Mouse (Mus musculus): ENCODE results near the gene Entpd1. TPM values are rescaled to one million over a fixed set of nuclear protein-coding genes. Genes with fewer than 3 reads are reported as not detected.

Gene Entpd1
- total RNA-seq, 2 experiments from 2014 or later: 36.3 to 49.7 TPM

DNA sequence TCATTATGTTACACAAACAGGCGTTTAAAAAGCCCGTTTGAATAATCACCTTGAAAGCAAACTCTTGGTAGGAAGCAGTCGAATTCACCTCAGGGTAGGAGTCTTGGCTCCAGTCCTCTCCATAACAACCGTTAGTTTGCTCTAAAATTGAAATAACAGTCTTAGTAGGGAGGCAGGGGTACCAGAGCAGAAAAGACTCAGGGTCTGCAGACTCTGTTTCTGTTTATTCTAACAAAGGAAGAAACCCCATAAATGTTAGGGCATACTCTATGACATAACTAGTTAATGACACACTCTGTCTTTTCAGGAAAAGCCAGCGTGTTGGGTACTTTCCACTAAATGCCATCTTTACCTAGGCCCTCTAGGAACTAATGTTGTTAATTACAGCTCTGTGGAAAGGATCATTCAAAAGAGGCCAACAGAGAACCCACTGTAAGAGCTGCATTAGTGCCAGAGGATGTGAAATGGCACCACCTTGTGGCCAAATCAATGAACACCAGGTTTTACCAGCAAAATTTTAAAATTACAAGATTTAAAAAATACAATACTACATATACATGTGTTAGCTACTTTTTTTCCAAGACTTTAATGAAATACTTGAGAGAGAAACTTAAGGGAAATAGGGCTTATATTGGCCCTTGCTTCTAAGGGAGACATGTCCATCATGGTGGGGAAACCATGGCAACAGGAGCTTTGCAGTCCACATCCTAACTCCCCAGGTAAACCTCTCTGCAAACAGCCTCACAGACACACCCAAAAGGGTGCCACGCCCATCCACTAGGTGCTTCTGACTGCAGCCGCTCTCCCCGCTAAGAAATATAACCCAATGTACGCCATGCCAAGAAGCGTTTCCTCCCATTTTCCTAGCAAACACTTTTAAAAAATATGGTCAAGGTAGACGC is 110.2 kb downstream of the Entpd1 start:
- DNase-seq (ENCODE audit: low spot score in 2 of 2): peak; percentile 21 to 45

DNA sequence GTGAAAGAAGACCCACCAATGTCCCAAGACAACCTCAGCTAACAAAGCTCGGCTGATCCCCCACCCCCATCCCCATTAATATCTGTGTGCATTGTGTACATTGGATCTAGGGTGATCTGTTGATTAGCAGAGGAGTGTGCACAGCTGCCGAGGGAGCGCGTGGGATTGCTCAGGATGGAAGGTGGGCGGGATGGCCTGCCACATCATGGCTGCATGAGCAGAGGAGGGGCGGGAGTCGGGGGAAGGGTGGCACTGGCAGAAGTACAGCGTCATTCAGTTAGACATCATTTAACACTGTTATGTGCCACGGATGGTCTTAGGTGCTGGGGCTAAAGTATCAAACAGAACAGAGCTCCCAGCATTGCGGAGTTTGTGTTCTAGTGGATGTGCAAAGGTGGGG is 111.3 kb downstream of the Entpd1 start:
- DNase-seq (ENCODE audit: low spot score in 2 of 2): no peak

- no peak for DNase-seq (ENCODE audit: low spot score in 2 of 2)
Measured at GRCm38 (mm10) chr19:40726148-40726547, 114.0 kb downstream of the Entpd1 start.

DNA sequence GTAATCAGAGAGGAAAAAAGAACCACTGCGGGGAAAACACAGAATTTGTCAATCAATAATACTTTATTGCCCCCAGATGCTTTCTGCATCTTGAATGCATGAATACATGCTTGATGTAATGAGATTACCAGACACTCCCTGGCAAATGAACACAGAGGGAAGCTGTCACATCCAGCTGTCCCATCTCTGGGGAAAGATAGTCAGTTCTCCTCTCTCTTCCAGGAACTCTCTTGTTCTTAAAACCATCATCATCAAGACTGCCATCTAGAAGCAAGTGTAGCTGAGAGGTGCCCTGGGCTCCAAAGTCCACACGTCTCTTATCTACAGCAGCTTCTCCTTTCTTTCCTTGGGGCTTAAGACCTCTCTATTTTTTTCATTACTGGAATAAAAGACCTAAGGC is 114.4 kb downstream of the Entpd1 start:
- DNase-seq (ENCODE audit: low spot score in 2 of 2): no peak

DNA sequence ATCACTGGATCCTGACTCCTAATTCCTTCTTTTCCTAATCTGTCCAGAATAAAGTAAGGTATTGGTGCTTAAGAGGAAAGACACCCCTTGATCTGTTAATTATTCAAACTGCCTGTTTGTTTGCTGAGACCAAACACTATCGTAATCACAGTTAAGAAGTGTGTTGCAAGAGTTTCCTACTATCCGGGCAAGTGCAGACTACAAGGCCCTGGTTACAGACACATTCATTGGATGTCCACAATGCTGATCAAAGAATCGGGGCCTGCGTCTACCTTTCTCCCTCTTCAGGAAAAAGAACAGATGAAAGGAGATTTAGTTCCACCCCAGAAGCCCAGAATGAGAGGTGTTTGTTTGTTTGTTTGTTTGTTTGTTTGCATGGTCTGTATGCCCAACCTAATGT is 116.0 kb downstream of the Entpd1 start:
- DNase-seq (ENCODE audit: low spot score in 2 of 2): no peak

GRCm38 (mm10) chr19:40728732-40729420 is 116.7 kb downstream of the Entpd1 start:
- DNase-seq (ENCODE audit: low spot score in 2 of 2): no peak

DNA sequence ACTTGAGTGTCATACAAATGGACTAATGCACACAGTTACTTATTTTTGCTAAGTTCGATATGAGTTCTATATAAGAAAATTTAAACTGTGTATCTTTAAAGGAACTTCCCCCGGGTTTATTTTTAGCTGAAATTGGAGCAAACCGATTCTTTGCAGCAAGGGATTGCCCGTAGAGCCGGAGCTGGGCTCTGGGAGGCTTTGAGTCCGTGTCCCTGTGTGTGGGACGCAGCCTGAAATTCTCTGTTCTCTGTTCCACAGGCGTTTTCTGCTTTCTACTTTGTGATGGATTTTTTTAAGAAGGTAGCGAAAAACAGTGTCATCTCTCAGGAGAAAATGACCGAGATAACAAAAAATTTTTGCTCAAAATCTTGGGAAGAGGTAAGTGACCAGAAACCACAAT is 121.2 kb downstream of the Entpd1 start:
- DNase-seq (ENCODE audit: low spot score in 2 of 2): no peak

DNA sequence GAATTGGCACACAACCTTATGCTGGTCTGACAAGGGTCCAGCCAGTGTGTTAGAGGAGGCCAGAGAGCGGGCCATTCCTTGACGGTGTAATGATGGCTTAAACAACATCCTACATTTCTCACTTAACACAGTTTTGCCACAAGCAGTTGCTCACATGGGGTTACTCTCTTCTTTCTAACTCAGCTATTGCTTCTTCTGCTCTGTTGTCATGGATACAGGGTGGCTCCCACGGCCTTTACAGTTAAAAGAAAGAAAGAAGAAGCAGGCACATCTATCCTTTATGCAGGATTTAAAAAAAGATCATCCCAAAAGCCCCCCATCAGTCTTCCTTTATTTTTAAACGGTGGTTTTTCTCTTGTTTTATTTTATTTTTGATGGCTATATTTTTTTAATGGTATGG is 121.7 kb downstream of the Entpd1 start:
- DNase-seq (ENCODE audit: low spot score in 2 of 2): no peak

DNA sequence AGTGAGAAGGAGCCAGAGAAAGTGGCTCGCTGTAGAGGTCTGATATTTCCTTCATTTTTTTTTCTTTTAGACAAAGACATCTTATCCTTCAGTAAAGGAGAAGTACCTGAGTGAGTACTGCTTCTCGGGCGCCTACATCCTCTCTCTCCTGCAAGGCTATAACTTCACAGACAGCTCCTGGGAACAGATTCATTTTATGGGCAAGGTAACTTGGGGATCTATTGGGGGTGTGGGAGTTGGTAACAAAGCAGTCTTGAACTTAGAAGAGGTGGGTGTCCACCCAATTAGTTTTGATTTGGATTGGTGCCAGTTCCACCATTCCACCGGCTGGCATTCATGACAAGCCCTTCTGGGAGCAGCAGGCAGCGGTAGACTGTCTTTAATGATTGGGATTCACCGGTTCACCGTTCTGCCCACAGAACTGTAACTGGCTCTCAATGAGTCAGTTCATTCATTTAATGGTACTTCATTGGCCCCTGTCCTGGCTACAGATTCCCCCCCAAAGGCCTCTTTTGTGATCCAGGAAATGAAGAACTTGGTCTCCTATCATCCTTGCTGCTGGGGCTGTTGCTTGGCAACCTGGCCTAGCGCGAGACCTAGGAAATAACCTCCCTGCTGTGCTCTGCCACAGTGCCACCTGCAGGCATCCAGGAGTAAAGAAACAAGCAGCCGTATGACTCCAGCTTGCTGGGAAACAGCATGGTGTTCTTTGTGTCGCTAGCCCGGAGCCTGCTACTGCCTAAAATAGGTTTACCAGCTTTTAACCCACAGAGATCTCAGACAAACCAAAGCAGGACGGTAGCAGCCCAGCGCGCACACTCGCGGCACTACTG is 124.7 kb downstream of the Entpd1 start:
- peak; percentile 39 to 50 for DNase-seq (ENCODE audit: low spot score in 2 of 2)

GRCm38 (mm10) chr19:40737613-40738012 is 125.4 kb downstream of the Entpd1 start:
- no peak for DNase-seq (ENCODE audit: low spot score in 2 of 2)

GRCm38 (mm10) chr19:40738683-40739324 is 126.6 kb downstream of the Entpd1 start:
- no peak for DNase-seq (ENCODE audit: low spot score in 2 of 2)

- no peak for DNase-seq (ENCODE audit: low spot score in 2 of 2)
Measured at GRCm38 (mm10) chr19:40746603-40747002, 134.4 kb downstream of the Entpd1 start.

DNA sequence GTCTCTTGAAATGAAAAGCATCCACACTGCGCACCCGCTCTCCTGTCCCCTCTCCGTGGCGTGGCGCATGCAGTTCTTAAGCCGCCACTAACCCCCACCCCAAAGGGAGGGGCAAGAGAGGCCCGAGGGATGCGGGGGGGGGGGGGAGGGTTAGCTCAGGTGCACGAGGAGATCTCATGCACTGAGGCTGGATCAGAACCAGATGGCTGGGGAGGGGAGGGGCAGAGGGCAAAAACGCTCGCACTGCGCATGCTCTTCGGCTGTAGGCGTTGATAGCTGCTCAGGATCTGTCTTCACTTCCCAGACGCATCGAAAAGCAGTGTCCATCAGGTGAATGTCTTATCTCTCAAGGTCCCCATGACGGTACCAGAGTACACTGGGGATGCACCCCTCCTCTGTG is 136.4 kb downstream of the Entpd1 start, which contains the start of gene Cc2d2b:
Gene Cc2d2b (plus strand): TSS at position 195 of the 400 bp plus-strand sequence.
- DNase-seq (ENCODE audit: low spot score in 2 of 2): no peak

GRCm38 (mm10) chr19:40754311-40754710 is 142.1 kb downstream of the Entpd1 start:
- DNase-seq (ENCODE audit: low spot score in 2 of 2): peak; percentile 54 to 61

GRCm38 (mm10) chr19:40760071-40760470 is 147.9 kb downstream of the Entpd1 start:
- no peak for DNase-seq (ENCODE audit: low spot score in 2 of 2)

DNA sequence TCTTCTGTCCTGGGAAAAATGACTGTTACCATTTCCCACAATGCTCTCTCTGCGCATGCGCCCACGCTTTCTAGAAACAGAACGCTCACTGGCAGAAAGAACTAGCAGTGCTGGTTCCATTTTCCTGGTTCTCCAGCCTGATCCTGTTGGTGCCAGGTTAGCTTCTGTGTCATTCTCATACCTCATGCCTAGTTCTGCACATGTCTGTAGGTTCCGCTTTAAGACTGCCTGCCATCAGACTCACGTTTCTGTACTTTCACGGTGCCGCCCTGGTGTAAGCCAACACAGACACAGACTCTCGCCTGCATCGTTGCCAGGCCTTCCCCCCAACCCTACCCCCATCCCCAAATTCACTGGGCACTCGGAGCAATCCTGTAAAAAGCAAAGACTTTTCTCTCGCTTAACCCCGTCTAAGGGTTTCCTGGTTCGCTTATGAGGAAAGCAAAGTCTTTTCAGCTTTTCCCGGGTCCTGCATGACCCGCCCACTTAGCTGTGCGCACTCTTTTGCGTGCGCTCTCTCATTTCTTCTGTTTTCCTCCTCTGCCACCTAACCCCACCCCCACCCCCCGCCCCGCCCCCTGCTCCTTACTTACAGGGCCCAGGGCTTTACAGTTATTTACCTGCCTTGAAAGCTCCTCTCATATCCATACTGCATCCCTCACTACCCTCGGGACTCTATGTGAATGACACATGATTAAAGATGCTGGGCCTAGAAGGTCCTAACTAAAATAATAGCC is 150.0 kb downstream of the Entpd1 start:
- DNase-seq (ENCODE audit: low spot score in 2 of 2): peak in 1 of 2 experiments; percentile 12

DNA sequence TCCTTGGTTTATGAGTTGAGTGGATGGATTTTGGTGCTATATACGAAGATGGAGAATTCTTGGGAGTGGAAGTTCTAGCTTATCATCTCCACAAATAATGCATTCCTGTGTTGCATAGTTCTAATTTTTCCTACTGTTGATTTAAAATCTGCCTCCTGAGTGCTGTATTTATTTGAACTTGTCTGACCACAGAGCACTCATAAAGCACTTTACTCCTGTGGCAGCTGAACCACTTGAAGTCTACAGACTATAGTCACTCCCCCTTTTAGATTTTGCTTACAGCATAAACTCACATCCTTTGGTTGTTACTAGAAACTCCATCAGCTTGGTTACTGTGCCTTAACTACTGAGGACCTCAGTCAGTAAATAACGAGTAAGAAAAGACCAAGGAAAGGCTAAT is 155.0 kb downstream of the Entpd1 start:
- no peak for DNase-seq (ENCODE audit: low spot score in 2 of 2)

GRCm38 (mm10) chr19:40769341-40769770 is 157.2 kb downstream of the Entpd1 start:
- no peak for DNase-seq (ENCODE audit: low spot score in 2 of 2)

DNA sequence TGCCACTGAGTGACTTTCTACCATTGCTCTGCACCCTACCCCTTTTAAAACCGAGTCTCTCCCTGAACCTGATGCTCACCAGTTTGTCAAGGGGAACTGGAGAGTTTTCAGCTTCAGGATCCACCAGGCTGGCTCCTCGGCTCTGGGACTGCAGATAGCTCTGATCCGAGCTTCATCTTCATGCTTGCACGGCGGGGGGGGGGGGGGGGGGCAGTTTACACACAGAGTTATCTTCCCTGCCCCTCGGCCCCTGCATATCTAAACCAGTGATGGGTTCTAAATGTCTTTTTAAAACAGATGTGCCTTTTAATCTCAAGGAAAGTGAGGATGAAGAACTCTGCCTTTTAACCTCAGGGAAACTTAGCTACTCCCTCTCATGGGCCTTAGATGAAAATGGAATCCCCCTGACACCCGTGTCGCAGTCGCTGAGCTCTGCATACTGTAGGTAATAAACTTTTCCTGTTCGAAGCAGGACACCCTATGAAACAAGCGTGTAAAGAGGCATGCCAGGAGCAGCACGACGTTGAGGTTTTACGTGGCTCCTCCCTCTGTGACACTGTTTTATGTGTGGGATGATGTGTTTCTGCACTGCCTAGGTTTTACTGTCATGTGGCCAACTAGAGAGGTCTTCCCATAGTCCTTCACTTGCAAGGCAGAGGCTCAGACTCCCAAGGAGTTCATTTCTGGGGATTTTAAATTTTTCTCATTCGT is 176.0 kb downstream of the Entpd1 start:
- no peak for DNase-seq (ENCODE audit: low spot score in 2 of 2)
